In genomic region chr6:124999546-124999945, GRCm38 (mm10) we compare ENCODE assay signal across 17 mouse cellular contexts.
"Had no signal": no experiment of that assay in that cellular context is flagged by ENCODE, and none has a peak within 500 bp of the region (broad histone marks: within the 10 kb centered on the region; RNA-seq: fewer than 3 reads in every experiment).

No protein-coding gene starts in this region.

- DNase-seq: kidney, adult 18-20 months; kidney, postnatal 25 days; layer of hippocampus, postnatal 36 days; left cerebral cortex, postnatal 4 days; liver, postnatal 0 days; lung, embryonic 14.5 days; thymus, adult 18-20 months; thymus, postnatal 36 days had no signal

- H3K9ac ChIP-seq: limb, embryonic 12.5 days; limb, embryonic 15.5 days; liver, embryonic 14.5 days; liver, postnatal 0 days; lung, embryonic 14.5 days had no signal

- H3K4me2 ChIP-seq: limb, embryonic 12.5 days; liver, embryonic 11.5 days; lung, embryonic 14.5 days; midbrain, embryonic 11.5 days had no signal

- H3K9me3 ChIP-seq: limb, embryonic 12.5 days; limb, embryonic 15.5 days; megakaryocyte, embryonic 14.5 days had no signal

- ATAC-seq: liver, postnatal 0 days; lung, postnatal 0 days had no signal

- H3K27ac ChIP-seq: kidney, postnatal 0 days; limb, embryonic 12.5 days; limb, embryonic 15.5 days; liver, embryonic 14.5 days; macrophage had no signal

- H3K36me3 ChIP-seq: limb, embryonic 12.5 days had no signal

- H3K4me3 ChIP-seq: limb, embryonic 12.5 days; limb, embryonic 15.5 days; megakaryocyte, embryonic 14.5 days had no signal
